Mouse (Mus musculus): ENCODE data around the gene Dmrtb1. TPM values are rescaled to one million over a fixed set of nuclear protein-coding genes. Genes with fewer than 3 reads are reported as not detected.

Gene Dmrtb1
- polyA plus RNA-seq, 1 experiment, result 1.1 TPM

DNA sequence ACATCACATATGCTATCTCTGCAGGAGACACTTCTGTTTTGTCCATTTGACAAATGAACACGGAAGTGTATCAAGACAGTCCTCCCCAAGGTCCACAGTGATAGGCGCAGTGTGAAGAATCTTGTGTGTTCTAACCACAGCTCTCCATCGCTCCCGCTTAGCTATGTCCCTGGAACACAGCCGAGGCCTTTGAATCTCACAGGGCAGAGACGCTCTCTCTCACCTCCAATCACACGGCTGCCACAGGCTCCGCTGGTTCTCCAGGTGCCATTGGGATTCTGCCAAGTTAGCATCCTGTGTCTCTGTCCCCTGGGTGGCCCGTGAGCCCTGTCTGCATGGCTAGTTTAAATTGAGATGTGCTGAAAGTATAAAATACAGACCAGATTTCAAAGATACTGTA, 15.2 kb upstream of the Dmrtb1 start:
- H3K27ac ChIP-seq (ENCODE audit: control insufficient read depth, insufficient read depth, low read depth, low read length, poor library complexity), result no peak overlapping the region
- no peak overlapping the region for H3K4me3 ChIP-seq (replicated peaks; ENCODE audit: control insufficient read depth, low read depth, low read length)
- WGBS, result 88% methylated on average over 9 of the region's 9 CpGs
- no peaks in the 10 kb centered on the region; the same call in none of the 2 replicates for H3K4me1 ChIP-seq (ENCODE audit: control insufficient read depth, insufficient read depth, low read length)
- no peak for TF ChIP-seq POLR2A (IDR thresholded peaks at IDR 0.05; ENCODE audit: borderline replicate concordance, control insufficient read depth, low read depth, low read length)
- no peak for TF ChIP-seq CTCF (IDR thresholded peaks at IDR 0.05; ENCODE audit: control insufficient read depth, insufficient read depth, low read length)

DNA sequence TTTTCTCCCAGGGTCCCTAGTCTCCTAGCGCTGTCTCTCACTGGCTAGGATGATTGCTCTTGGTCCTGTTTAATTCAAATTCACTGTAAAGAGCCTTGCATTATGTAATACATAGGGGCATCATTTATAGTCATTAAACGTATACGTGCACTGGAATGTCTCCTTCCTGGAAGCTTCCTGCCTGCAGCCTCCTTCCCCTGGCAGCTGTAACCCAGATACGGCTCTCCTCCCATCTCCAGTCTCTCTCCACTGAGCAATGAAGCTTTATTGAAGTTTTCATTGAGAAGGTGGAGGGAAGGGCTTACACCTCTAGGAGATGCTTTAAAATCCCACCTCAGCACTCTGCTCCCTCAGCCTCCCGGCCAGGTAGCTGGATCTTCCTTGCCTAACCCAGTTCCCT, 9.8 kb upstream of the Dmrtb1 start:
- Histone ChIP-seq H3K27ac (ENCODE audit: control insufficient read depth, insufficient read depth, low read depth, low read length, poor library complexity) (no peak overlapping the region), H3K4me3 (replicated peaks; ENCODE audit: control insufficient read depth, low read depth, low read length) (no peak overlapping the region), H3K4me1 (ENCODE audit: control insufficient read depth, insufficient read depth, low read length) (no peaks in the 10 kb centered on the region; the same call in none of the 2 replicates)
- WGBS, result 60% methylated on average over 5 of the region's 5 CpGs
- TF ChIP-seq CTCF (IDR thresholded peaks at IDR 0.05; ENCODE audit: control insufficient read depth, insufficient read depth, low read length) (no peak), POLR2A (IDR thresholded peaks at IDR 0.05; ENCODE audit: borderline replicate concordance, control insufficient read depth, low read depth, low read length) (no peak)

DNA sequence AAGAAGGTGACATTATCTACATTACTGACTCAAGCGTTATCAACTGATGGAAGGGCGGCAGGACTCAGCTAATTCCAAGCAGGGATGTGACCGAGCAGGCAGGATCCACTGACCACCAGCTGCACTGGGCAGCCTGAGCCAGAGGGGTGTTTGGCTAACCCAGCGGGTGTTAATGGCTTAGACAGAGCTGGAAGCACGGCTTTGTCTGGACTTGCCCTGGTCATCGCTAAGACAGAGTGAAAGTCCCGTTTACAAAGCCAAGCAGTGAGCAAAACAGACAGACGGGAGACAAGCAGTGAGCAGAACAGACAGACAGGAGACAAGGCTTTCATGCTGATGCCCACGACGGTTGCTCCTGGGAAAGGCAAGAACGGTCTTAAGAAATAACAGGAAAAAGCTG, 4.2 kb upstream of the Dmrtb1 start:
- H3K4me3 ChIP-seq (replicated peaks; ENCODE audit: control insufficient read depth, low read depth, low read length), result no peak overlapping the region
- no peaks in the 10 kb centered on the region; the same call in 1 of the 2 replicates for H3K4me1 ChIP-seq (ENCODE audit: control insufficient read depth, insufficient read depth, low read length)
- H3K27ac ChIP-seq (ENCODE audit: control insufficient read depth, insufficient read depth, low read depth, low read length, poor library complexity), result no peak overlapping the region
- TF ChIP-seq POLR2A (IDR thresholded peaks at IDR 0.05; ENCODE audit: borderline replicate concordance, control insufficient read depth, low read depth, low read length) (no peak), CTCF (IDR thresholded peaks at IDR 0.05; ENCODE audit: control insufficient read depth, insufficient read depth, low read length) (no peak)
- WGBS, result 36% methylated on average over 11 of the region's 11 CpGs

DNA sequence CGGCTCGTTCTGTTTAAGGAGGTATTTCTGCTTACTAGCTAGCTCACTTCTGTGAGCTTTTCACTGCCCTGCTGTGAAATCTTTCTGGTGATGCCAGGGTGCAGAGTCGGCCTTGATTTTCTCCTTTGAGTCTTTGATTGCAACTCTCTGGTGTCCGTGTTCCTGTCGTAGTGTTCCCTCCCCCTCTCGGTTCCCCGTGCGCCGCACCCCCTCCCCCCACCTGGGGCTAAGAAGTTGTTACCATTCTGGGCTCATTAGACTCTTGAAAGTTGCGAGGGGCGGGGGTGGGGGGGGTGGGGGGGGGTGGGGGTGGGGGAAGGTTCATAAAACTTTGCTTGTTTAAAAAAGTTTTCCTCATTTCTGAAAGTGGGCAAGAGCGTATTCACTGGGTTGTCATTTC, 3.1 kb upstream of the Dmrtb1 start:
- Histone ChIP-seq H3K4me1 (ENCODE audit: control insufficient read depth, insufficient read depth, low read length) (no peaks in the 10 kb centered on the region), H3K4me3 (replicated peaks; ENCODE audit: control insufficient read depth, low read depth, low read length) (no peak overlapping the region), H3K27ac (ENCODE audit: control insufficient read depth, insufficient read depth, low read depth, low read length, poor library complexity) (no peak overlapping the region)
- no peak for TF ChIP-seq CTCF (IDR thresholded peaks at IDR 0.05; ENCODE audit: control insufficient read depth, insufficient read depth, low read length)
- TF ChIP-seq POLR2A (IDR thresholded peaks at IDR 0.05; ENCODE audit: borderline replicate concordance, control insufficient read depth, low read depth, low read length), result no peak
- 34% methylated on average over 12 of the region's 12 CpGs for WGBS

DNA sequence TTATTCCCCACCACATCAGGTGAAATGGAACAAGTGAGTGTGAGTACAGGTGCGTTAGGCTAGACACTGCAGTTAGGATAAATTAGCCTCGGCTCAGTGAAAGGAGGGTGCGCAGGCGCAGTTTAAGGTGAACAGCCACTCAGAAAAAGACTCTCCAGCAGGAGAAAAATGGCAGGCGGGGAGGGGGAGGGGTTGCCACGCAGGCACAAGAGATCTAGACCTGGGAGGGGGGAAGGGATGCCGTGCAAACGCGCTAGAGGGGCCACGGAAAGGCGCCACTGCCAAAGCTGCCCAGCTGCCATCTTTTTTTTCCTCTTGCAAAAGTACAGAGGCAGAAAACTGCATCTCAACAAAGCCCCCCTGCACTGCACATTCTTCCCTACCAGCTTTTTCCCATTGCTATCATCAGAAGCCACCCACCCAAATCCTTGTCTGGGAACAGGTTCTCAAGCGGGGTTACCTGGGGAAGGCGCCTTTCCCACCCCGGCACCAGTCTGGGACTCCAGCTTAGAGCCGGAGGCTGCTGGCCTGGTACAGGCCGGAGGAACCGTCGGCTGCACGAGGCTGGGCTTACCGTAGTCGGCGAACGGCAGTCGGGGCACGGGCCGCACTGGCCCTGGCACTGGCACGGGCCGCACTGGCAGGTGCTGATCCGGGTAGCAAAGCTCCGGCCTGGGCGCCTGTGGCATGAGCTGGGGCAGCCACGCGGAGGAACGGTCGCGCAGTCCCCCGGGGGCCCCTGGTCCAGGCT, 849 bp downstream of the Dmrtb1 start:
- no peak overlapping the region for H3K4me3 ChIP-seq (replicated peaks; ENCODE audit: control insufficient read depth, low read depth, low read length)
- 90% methylated on average over 37 of the region's 37 CpGs for WGBS
- no peak for TF ChIP-seq CTCF (IDR thresholded peaks at IDR 0.05; ENCODE audit: control insufficient read depth, insufficient read depth, low read length)
- no peak for TF ChIP-seq POLR2A (IDR thresholded peaks at IDR 0.05; ENCODE audit: borderline replicate concordance, control insufficient read depth, low read depth, low read length)
- H3K27ac ChIP-seq (ENCODE audit: control insufficient read depth, insufficient read depth, low read depth, low read length, poor library complexity), result no peak overlapping the region
- H3K4me1 ChIP-seq (ENCODE audit: control insufficient read depth, insufficient read depth, low read length), result no peaks in the 10 kb centered on the region; the same call in 1 of the 2 replicates

DNA sequence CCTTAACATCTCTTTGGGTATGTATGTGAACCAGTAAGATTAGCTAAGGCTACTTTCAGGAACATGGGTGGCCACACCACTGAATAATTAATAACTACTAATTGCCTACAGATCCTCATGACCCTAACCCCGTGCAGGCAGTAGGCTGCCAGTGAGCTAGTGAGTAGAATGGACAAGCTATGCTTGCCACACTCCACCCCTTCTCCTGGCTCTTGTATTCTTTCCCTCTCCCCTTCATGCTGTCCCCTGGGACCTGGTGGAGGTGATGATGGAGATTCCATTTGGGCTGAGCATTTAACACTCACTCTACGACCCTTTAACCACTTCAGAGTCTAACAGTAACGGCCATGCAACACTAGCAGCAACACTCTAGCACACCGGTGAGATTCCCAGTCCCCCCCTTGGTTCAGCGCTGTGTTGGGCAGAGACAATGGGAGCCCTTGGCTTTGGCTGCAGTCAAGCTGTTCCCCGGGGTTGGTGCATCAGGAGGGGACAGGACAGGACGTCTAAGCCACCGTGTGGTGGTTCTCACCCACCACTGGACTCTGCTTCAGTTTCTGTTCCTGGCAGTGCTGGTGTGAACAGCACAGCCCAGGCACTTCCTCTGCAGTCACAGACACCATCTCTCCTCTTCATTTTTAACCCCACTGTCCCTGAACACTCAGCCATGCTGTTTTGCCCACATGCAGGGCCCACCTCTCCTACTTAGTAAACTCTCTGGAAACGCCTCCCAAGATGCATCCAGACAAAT, 2.8 kb downstream of the Dmrtb1 start:
- peaks cover 1% of the 10 kb centered on the region; the same call in 1 of the 2 replicates for H3K4me1 ChIP-seq (ENCODE audit: control insufficient read depth, insufficient read depth, low read length)
- no peak overlapping the region for H3K4me3 ChIP-seq (replicated peaks; ENCODE audit: control insufficient read depth, low read depth, low read length)
- H3K27ac ChIP-seq (ENCODE audit: control insufficient read depth, insufficient read depth, low read depth, low read length, poor library complexity), result no peak overlapping the region
- WGBS, result 39% methylated on average over 9 of the region's 9 CpGs
- TF ChIP-seq POLR2A (IDR thresholded peaks at IDR 0.05; ENCODE audit: borderline replicate concordance, control insufficient read depth, low read depth, low read length) (no peak), CTCF (IDR thresholded peaks at IDR 0.05; ENCODE audit: control insufficient read depth, insufficient read depth, low read length) (no peak)

DNA sequence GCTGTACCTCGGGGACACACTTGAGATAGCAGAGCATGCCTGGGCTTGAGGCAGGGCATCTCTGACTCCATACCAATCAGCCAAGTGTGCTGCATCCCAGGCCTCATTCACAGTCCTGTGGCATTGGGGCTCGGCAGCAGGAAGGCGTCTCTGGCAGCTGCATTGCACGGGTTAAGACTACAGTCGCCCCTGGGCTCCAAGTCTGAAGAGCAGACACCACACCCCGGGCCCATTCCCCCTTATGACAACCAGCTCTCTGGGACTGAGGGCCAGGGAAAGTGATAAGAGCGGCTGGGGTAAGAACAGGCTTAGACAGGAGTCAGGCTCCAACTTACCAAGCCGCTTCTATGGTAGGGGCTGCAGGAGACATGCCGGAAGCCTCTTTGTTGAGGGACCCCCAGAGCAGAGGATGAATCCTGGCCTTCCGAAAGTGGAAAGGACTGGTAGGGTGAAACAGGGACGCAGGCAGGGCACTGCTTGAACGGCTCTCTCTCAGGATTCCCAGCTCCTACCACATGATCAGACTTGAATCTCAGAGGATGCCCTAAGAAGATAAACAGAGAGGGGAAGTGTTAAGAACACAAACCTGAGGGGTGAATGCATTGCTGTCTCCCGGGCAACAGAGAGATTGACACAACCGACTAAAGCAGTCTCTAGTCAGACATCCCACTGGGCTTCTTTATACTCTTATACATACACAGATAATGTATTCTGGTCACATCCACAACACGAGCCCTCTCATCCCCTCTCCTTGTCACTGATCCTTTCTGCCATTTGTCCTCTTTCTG, 3.5 kb downstream of the Dmrtb1 start:
- no peak overlapping the region for H3K27ac ChIP-seq (ENCODE audit: control insufficient read depth, insufficient read depth, low read depth, low read length, poor library complexity)
- H3K4me3 ChIP-seq (replicated peaks; ENCODE audit: control insufficient read depth, low read depth, low read length), result no peak overlapping the region
- no peak for TF ChIP-seq POLR2A (IDR thresholded peaks at IDR 0.05; ENCODE audit: borderline replicate concordance, control insufficient read depth, low read depth, low read length)
- no peak for TF ChIP-seq CTCF (IDR thresholded peaks at IDR 0.05; ENCODE audit: control insufficient read depth, insufficient read depth, low read length)
- 77% methylated on average over 15 of the region's 15 CpGs for WGBS
- peaks cover 3% of the 10 kb centered on the region; the same call in 1 of the 2 replicates for H3K4me1 ChIP-seq (ENCODE audit: control insufficient read depth, insufficient read depth, low read length)

DNA sequence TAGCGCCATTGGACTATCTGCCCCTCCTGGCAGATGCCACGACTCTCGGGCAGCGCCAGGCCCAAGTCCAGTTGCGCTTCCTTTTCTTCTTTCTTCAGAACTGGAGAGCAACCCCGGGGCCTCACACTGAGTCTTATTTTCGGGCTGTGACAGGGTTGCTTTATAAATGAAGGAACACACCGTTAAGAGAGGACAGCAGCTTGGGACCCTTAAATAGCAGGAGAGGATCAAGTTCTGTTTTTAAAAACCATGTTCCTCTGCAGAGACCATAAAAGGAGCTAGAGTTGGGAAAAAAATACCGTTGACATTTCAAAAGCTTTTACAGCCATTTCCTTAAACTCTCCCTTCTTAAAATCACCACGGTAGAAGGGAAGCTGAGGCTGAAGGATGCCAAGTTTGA, 8.4 kb downstream of the Dmrtb1 start:
- peaks cover 4% of the 10 kb centered on the region for H3K4me1 ChIP-seq (ENCODE audit: control insufficient read depth, insufficient read depth, low read length)
- H3K27ac ChIP-seq (ENCODE audit: control insufficient read depth, insufficient read depth, low read depth, low read length, poor library complexity), result peak overlapping the region; percentile 68
- 13% methylated on average over 10 of the region's 10 CpGs for WGBS
- TF ChIP-seq CTCF (IDR thresholded peaks at IDR 0.05; ENCODE audit: control insufficient read depth, insufficient read depth, low read length) (no peak), POLR2A (IDR thresholded peaks at IDR 0.05; ENCODE audit: borderline replicate concordance, control insufficient read depth, low read depth, low read length) (no peak)
- H3K4me3 ChIP-seq (replicated peaks; ENCODE audit: control insufficient read depth, low read depth, low read length), result no peak overlapping the region

Data from bone marrow, adult 2 months (tissue).